Mouse (Mus musculus): ENCODE measurements around the gene Samd4b. TPM values are rescaled to one million over a fixed set of nuclear protein-coding genes. Genes with fewer than 3 reads are reported as not detected.

The Samd4b gene
- total and polyA plus RNA-seq, 3 experiments = 4.4 to 88.8 (median 75.9) TPM

GRCm38 (mm10) chr7:28354596-28354995 lies 243.3 kb downstream of the Samd4b start:
- DNase-seq (ENCODE audit: low spot score) (no peak), ATAC-seq (ENCODE audit: extremely low read depth, insufficient number of reproducible peaks, low FRiP score, poor library complexity, severe bottlenecking) (no peak)
- Histone ChIP-seq H3K36me3 (replicated peaks) (peaks cover 46% of the 10 kb centered on the region), H3K9me3 (replicated peaks) (no peaks in the 10 kb centered on the region), H3K4me3 (ENCODE audit: low read depth, low read length) (no peak overlapping the region), H3K4me1 (ENCODE audit: insufficient read depth, low read depth, low read length) (peaks cover 54% of the 10 kb centered on the region), H3K27me3 (ENCODE audit: insufficient read depth, low read length) (peaks cover 23% of the 10 kb centered on the region)
- TF ChIP-seq GATA1 (IDR thresholded peaks at IDR 0.05; ENCODE audit: borderline replicate concordance, low read length) = no peak
- no peak for TF ChIP-seq POLR2AphosphoS5 (IDR thresholded peaks at IDR 0.05; ENCODE audit: insufficient replicate concordance, low read depth, low read length)
- TF ChIP-seq CTCF (IDR thresholded peaks at IDR 0.05; ENCODE audit: low read depth, low read length) = no peak
- TF ChIP-seq GATA2 (IDR thresholded peaks at IDR 0.05; ENCODE audit: borderline replicate concordance, low read depth, low read length) = no peak
- no peak for TF ChIP-seq TAL1 (conservative IDR thresholded peaks at IDR 0.05; ENCODE audit: low read depth, low read length)

- no peak for DNase-seq (ENCODE audit: low spot score)
- H3K9me3 ChIP-seq (replicated peaks) = no peaks in the 10 kb centered on the region
- H3K4me3 ChIP-seq (ENCODE audit: low read depth, low read length) = no peak overlapping the region
- TF ChIP-seq POLR2AphosphoS5 (IDR thresholded peaks at IDR 0.05; ENCODE audit: insufficient replicate concordance, low read depth, low read length) = no peak
- no peak for TF ChIP-seq GATA2 (IDR thresholded peaks at IDR 0.05; ENCODE audit: borderline replicate concordance, low read depth, low read length)
- no peak for TF ChIP-seq TAL1 (conservative IDR thresholded peaks at IDR 0.05; ENCODE audit: low read depth, low read length)
- TF ChIP-seq CTCF (IDR thresholded peaks at IDR 0.05; ENCODE audit: low read depth, low read length) = no peak
- no peak for TF ChIP-seq GATA1 (IDR thresholded peaks at IDR 0.05; ENCODE audit: borderline replicate concordance, low read length)
- peaks cover 46% of the 10 kb centered on the region for H3K36me3 ChIP-seq (replicated peaks)
- H3K27me3 ChIP-seq (ENCODE audit: insufficient read depth, low read length) = peaks cover 21% of the 10 kb centered on the region
- peaks cover 59% of the 10 kb centered on the region for H3K4me1 ChIP-seq (ENCODE audit: insufficient read depth, low read depth, low read length)
- ATAC-seq (ENCODE audit: extremely low read depth, insufficient number of reproducible peaks, low FRiP score, poor library complexity, severe bottlenecking) = no peak
These were observed 243.8 kb downstream of the Samd4b start for GRCm38 (mm10) chr7:28354113-28354581.

DNA sequence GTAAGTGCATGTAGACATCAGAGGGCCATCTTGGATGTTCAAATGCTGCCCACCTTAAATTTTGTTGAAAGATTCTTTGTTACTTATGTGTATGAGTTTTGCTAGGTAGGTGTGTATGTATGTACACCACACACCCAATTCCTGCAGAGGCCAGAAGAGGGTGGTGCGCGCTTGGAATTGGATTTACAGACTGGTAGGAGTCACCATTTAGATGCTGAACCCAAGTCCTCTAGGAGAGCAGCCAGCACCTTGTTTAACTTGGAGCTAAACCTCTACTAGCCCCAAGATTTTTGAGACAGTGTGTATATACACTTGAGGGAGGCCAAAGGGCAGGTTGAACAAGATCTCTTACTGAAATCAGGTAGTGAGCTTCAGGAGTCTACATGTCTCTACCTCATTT lies 244.7 kb downstream of the Samd4b start:
- H3K4me1 ChIP-seq (ENCODE audit: insufficient read depth, low read depth, low read length) = peaks cover 61% of the 10 kb centered on the region
- no peak overlapping the region; the same call in 1 of the 2 replicates for H3K4me3 ChIP-seq (ENCODE audit: low read depth, low read length)
- H3K36me3 ChIP-seq (replicated peaks) = peaks cover 46% of the 10 kb centered on the region
- peaks cover 13% of the 10 kb centered on the region for H3K27me3 ChIP-seq (ENCODE audit: insufficient read depth, low read length)
- no peak for ATAC-seq (ENCODE audit: extremely low read depth, insufficient number of reproducible peaks, low FRiP score, poor library complexity, severe bottlenecking)
- no peaks in the 10 kb centered on the region for H3K9me3 ChIP-seq (replicated peaks)
- DNase-seq (ENCODE audit: low spot score) = no peak
- no peak for TF ChIP-seq GATA1 (IDR thresholded peaks at IDR 0.05; ENCODE audit: borderline replicate concordance, low read length)
- TF ChIP-seq POLR2AphosphoS5 (IDR thresholded peaks at IDR 0.05; ENCODE audit: insufficient replicate concordance, low read depth, low read length) = no peak
- TF ChIP-seq GATA2 (IDR thresholded peaks at IDR 0.05; ENCODE audit: borderline replicate concordance, low read depth, low read length) = no peak
- no peak for TF ChIP-seq CTCF (IDR thresholded peaks at IDR 0.05; ENCODE audit: low read depth, low read length)
- no peak for TF ChIP-seq TAL1 (conservative IDR thresholded peaks at IDR 0.05; ENCODE audit: low read depth, low read length)

GRCm38 (mm10) chr7:28351676-28352191 lies 246.2 kb downstream of the Samd4b start:
- Histone ChIP-seq H3K4me1 (ENCODE audit: insufficient read depth, low read depth, low read length) (peaks cover 47% of the 10 kb centered on the region), H3K27me3 (ENCODE audit: insufficient read depth, low read length) (peaks cover 2% of the 10 kb centered on the region; the same call in 1 of the 2 replicates), H3K9me3 (replicated peaks) (no peaks in the 10 kb centered on the region), H3K4me3 (ENCODE audit: low read depth, low read length) (peak overlapping the region; percentile 88), H3K36me3 (replicated peaks) (peaks cover 46% of the 10 kb centered on the region)
- ATAC-seq (ENCODE audit: extremely low read depth, insufficient number of reproducible peaks, low FRiP score, poor library complexity, severe bottlenecking) (no peak), DNase-seq (ENCODE audit: low spot score) (peak; percentile 33)
- TF ChIP-seq GATA1 (IDR thresholded peaks at IDR 0.05; ENCODE audit: borderline replicate concordance, low read length) = no peak
- TF ChIP-seq CTCF (IDR thresholded peaks at IDR 0.05; ENCODE audit: low read depth, low read length) = no peak
- no peak for TF ChIP-seq POLR2AphosphoS5 (IDR thresholded peaks at IDR 0.05; ENCODE audit: insufficient replicate concordance, low read depth, low read length)
- TF ChIP-seq GATA2 (IDR thresholded peaks at IDR 0.05; ENCODE audit: borderline replicate concordance, low read depth, low read length) = no peak
- TF ChIP-seq TAL1 (conservative IDR thresholded peaks at IDR 0.05; ENCODE audit: low read depth, low read length) = no peak

DNA sequence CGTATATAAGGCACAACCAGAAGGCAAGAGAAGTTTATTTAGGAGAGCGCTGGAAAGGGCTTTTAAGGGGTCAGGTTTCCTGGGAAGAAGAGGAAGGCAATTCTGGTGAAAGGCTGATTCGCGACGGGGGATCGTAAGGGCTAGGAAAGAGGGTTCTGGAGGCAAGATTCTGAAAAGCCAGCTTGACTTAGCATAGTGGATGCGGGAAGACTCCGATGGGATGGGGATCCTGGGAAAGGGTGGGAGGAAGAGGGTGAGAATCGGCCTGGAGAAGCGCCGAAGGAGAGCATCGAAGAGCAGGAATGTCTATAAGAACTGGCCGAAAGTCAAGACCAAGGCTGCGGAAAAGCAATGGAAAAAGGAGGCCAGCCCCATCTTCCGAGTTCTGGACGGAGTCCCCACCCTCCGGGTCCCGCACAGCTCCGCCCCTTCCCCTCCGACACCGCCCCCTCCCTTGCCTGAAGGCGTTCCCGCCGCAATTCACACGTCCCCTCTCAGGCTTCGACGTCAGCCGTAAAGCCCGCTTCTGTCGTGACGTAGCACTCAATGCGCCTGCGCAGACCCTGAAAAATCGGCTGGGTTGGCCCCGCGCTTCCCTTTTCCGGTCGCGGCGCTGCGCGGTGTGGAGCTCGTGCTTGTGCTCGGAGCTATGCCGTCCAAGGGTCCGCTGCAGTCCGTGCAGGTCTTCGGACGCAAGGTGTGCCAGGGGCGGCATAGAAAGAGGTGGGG lies 247.6 kb downstream of the Samd4b start, which contains the start of gene Rps16:
Gene Rps16, plus strand, starts transcription at position 498 of the 729 bp plus-strand sequence.
- peak within 1 kb of the TSS; percentile 88 for H3K4me3 ChIP-seq (ENCODE audit: low read depth, low read length)
- peak; percentile 87 for ATAC-seq (ENCODE audit: extremely low read depth, insufficient number of reproducible peaks, low FRiP score, poor library complexity, severe bottlenecking)
- peaks cover 45% of the 10 kb centered on the region for H3K4me1 ChIP-seq (ENCODE audit: insufficient read depth, low read depth, low read length)
- no peaks in the 10 kb centered on the region for H3K9me3 ChIP-seq (replicated peaks)
- no peak for TF ChIP-seq CTCF (IDR thresholded peaks at IDR 0.05; ENCODE audit: low read depth, low read length)
- TF ChIP-seq TAL1 (conservative IDR thresholded peaks at IDR 0.05; ENCODE audit: low read depth, low read length) = no peak
- no peak for TF ChIP-seq GATA1 (IDR thresholded peaks at IDR 0.05; ENCODE audit: borderline replicate concordance, low read length)
- no peak for TF ChIP-seq POLR2AphosphoS5 (IDR thresholded peaks at IDR 0.05; ENCODE audit: insufficient replicate concordance, low read depth, low read length)
- no peak for TF ChIP-seq GATA2 (IDR thresholded peaks at IDR 0.05; ENCODE audit: borderline replicate concordance, low read depth, low read length)
- DNase-seq (ENCODE audit: low spot score) = peak; percentile 87
- peaks cover 43% of the 10 kb centered on the region for H3K36me3 ChIP-seq (replicated peaks)
- no peaks in the 10 kb centered on the region for H3K27me3 ChIP-seq (ENCODE audit: insufficient read depth, low read length)

Other genes with a start within 250 kb of the Samd4b start
Only the 20 nearest of the 24 such genes appear.
- 39.0 and 42.8 TPM in 2 replicates for gene Zfp36, start 217.9 kb downstream of the Samd4b start, total RNA-seq (2014; fragmentation: Nextera tagmentation)
- 20.4 and 21.3 TPM in 2 replicates for gene Zfp36, start 217.9 kb downstream of the Samd4b start, total RNA-seq (2017)
- gene Zfp36, start 217.9 kb downstream of the Samd4b start, polyA plus RNA-seq (2012) = 25.5 and 28.3 TPM in 2 replicates
- 15.4 and 21.9 TPM in 2 replicates for gene Med29, start 205.4 kb downstream of the Samd4b start, total RNA-seq (2014; fragmentation: Nextera tagmentation)
- gene Med29, start 205.4 kb downstream of the Samd4b start, total RNA-seq (2017) = 17.7 and 21.0 TPM in 2 replicates
- 11.2 and 14.8 TPM in 2 replicates for gene Med29, start 205.4 kb downstream of the Samd4b start, polyA plus RNA-seq (2012)
- 66.6 and 68.5 TPM in 2 replicates for gene Paf1, start 205.2 kb downstream of the Samd4b start, total RNA-seq (2014; fragmentation: Nextera tagmentation)
- 69.1 and 96.2 TPM in 2 replicates for gene Paf1, start 205.2 kb downstream of the Samd4b start, total RNA-seq (2017)
- gene Paf1, start 205.2 kb downstream of the Samd4b start, polyA plus RNA-seq (2012) = 103 and 170 TPM in 2 replicates
- 38.5 and 40.1 TPM in 2 replicates for gene Gmfg, start 160.7 kb downstream of the Samd4b start, total RNA-seq (2014; fragmentation: Nextera tagmentation)
- gene Gmfg, start 160.7 kb downstream of the Samd4b start, total RNA-seq (2017) = 249 and 272 TPM in 2 replicates
- gene Gmfg, start 160.7 kb downstream of the Samd4b start, polyA plus RNA-seq (2012) = 7.9 and 8.4 TPM in 2 replicates
- not detected in 2 replicates for gene Lrfn1, start 146.2 kb downstream of the Samd4b start, total RNA-seq (2014; fragmentation: Nextera tagmentation)
- 0.11 TPM in 1 of 2 replicates, not detected in the other for gene Lrfn1, start 146.2 kb downstream of the Samd4b start, total RNA-seq (2017)
- 0.02 and 0.03 TPM in 2 replicates for gene Lrfn1, start 146.2 kb downstream of the Samd4b start, polyA plus RNA-seq (2012)
- gene Ifnl2, start 87.7 kb downstream of the Samd4b start, total RNA-seq (2014; fragmentation: Nextera tagmentation) = not detected in 2 replicates
- gene Ifnl2, start 87.7 kb downstream of the Samd4b start, total RNA-seq (2017) = 0.27 TPM in 1 of 2 replicates, not detected in the other
- not detected in 2 replicates for gene Ifnl2, start 87.7 kb downstream of the Samd4b start, polyA plus RNA-seq (2012)
- not detected in 2 replicates for gene Ifnl3, start 75.3 kb downstream of the Samd4b start, total RNA-seq (2014; fragmentation: Nextera tagmentation)
- gene Ifnl3, start 75.3 kb downstream of the Samd4b start, total RNA-seq (2017) = not detected in 2 replicates
- not detected in 2 replicates for gene Ifnl3, start 75.3 kb downstream of the Samd4b start, polyA plus RNA-seq (2012)
- not detected in 2 replicates for gene Sycn, start 57.3 kb downstream of the Samd4b start, total RNA-seq (2014; fragmentation: Nextera tagmentation)
- gene Sycn, start 57.3 kb downstream of the Samd4b start, total RNA-seq (2017) = not detected in 2 replicates
- not detected in 2 replicates for gene Sycn, start 57.3 kb downstream of the Samd4b start, polyA plus RNA-seq (2012)
- not detected in 2 replicates for gene Nccrp1, start 50.9 kb downstream of the Samd4b start, total RNA-seq (2014; fragmentation: Nextera tagmentation)
- gene Nccrp1, start 50.9 kb downstream of the Samd4b start, total RNA-seq (2017) = not detected in 2 replicates
- 0.07 TPM in 1 of 2 replicates, not detected in the other for gene Nccrp1, start 50.9 kb downstream of the Samd4b start, polyA plus RNA-seq (2012)
- 13.2 and 16.0 TPM in 2 replicates for gene Pak4, start within 50 bp of the Samd4b start, total RNA-seq (2014; fragmentation: Nextera tagmentation)
- 5.6 and 6.4 TPM in 2 replicates for gene Pak4, start within 50 bp of the Samd4b start, total RNA-seq (2017)
- 72.6 and 85.1 TPM in 2 replicates for gene Pak4, start within 50 bp of the Samd4b start, polyA plus RNA-seq (2012)
- not detected in 2 replicates for gene Acp7, start 33.2 kb upstream of the Samd4b start, total RNA-seq (2014; fragmentation: Nextera tagmentation)
- 0.11 TPM in 1 of 2 replicates, not detected in the other for gene Acp7, start 33.2 kb upstream of the Samd4b start, total RNA-seq (2017)
- not detected in 2 replicates for gene Acp7, start 33.2 kb upstream of the Samd4b start, polyA plus RNA-seq (2012)
- gene Fbxo27, start 94.7 kb upstream of the Samd4b start, total RNA-seq (2014; fragmentation: Nextera tagmentation) = not detected in 2 replicates
- gene Fbxo27, start 94.7 kb upstream of the Samd4b start, total RNA-seq (2017) = not detected in 2 replicates
- not detected in 2 replicates for gene Fbxo27, start 94.7 kb upstream of the Samd4b start, polyA plus RNA-seq (2012)
- gene Fbxo17, start 118.7 kb upstream of the Samd4b start, total RNA-seq (2014; fragmentation: Nextera tagmentation) = not detected in 2 replicates
- gene Fbxo17, start 118.7 kb upstream of the Samd4b start, total RNA-seq (2017) = 0.27 TPM in 1 of 2 replicates, not detected in the other
- not detected in 2 replicates for gene Fbxo17, start 118.7 kb upstream of the Samd4b start, polyA plus RNA-seq (2012)
- gene Mrps12, start 143.7 kb upstream of the Samd4b start, total RNA-seq (2014; fragmentation: Nextera tagmentation) = 12.3 and 14.2 TPM in 2 replicates
- 24.8 and 33.9 TPM in 2 replicates for gene Mrps12, start 143.7 kb upstream of the Samd4b start, total RNA-seq (2017)
- gene Mrps12, start 143.7 kb upstream of the Samd4b start, polyA plus RNA-seq (2012) = 217 and 283 TPM in 2 replicates
- 10.1 and 17.1 TPM in 2 replicates for gene Sars2, start 143.8 kb upstream of the Samd4b start, total RNA-seq (2014; fragmentation: Nextera tagmentation)
- gene Sars2, start 143.8 kb upstream of the Samd4b start, total RNA-seq (2017) = 9.1 and 10.0 TPM in 2 replicates
- gene Sars2, start 143.8 kb upstream of the Samd4b start, polyA plus RNA-seq (2012) = 33.4 and 41.5 TPM in 2 replicates
- gene Ccer2, start 158.0 kb upstream of the Samd4b start, total RNA-seq (2014; fragmentation: Nextera tagmentation) = not detected in 2 replicates
- not detected in 2 replicates for gene Ccer2, start 158.0 kb upstream of the Samd4b start, total RNA-seq (2017)
- gene Ccer2, start 158.0 kb upstream of the Samd4b start, polyA plus RNA-seq (2012) = not detected in 2 replicates
- 50.1 and 60.0 TPM in 2 replicates for gene Sirt2, start 168.6 kb upstream of the Samd4b start, total RNA-seq (2014; fragmentation: Nextera tagmentation)
- 34.1 and 36.4 TPM in 2 replicates for gene Sirt2, start 168.6 kb upstream of the Samd4b start, total RNA-seq (2017)
- 103 and 114 TPM in 2 replicates for gene Sirt2, start 168.6 kb upstream of the Samd4b start, polyA plus RNA-seq (2012)
- gene Nfkbib, start 169.4 kb upstream of the Samd4b start, total RNA-seq (2014; fragmentation: Nextera tagmentation) = 21.1 and 30.4 TPM in 2 replicates
- gene Nfkbib, start 169.4 kb upstream of the Samd4b start, total RNA-seq (2017) = 9.5 and 10.7 TPM in 2 replicates
- 109 and 136 TPM in 2 replicates for gene Nfkbib, start 169.4 kb upstream of the Samd4b start, polyA plus RNA-seq (2012)
- gene Rinl, start 190.8 kb upstream of the Samd4b start, total RNA-seq (2014; fragmentation: Nextera tagmentation) = 1.8 TPM in 1 of 2 replicates, not detected in the other
- 1.2 and 1.4 TPM in 2 replicates for gene Rinl, start 190.8 kb upstream of the Samd4b start, total RNA-seq (2017)
- gene Rinl, start 190.8 kb upstream of the Samd4b start, polyA plus RNA-seq (2012) = 1.4 and 1.8 TPM in 2 replicates
- 442 and 470 TPM in 2 replicates for gene Hnrnpl, start 210.4 kb upstream of the Samd4b start, total RNA-seq (2014; fragmentation: Nextera tagmentation)
- gene Hnrnpl, start 210.4 kb upstream of the Samd4b start, total RNA-seq (2017) = 251 and 279 TPM in 2 replicates
- 430 and 529 TPM in 2 replicates for gene Hnrnpl, start 210.4 kb upstream of the Samd4b start, polyA plus RNA-seq (2012)